Mouse (Mus musculus) lung, adult 2 months (tissue): ENCODE results near the gene Ptrhd1.

Experiments used
- CTCF ChIP-seq: fragments of 200-500 bp; IDR thresholded peaks from 2 replicates; pipeline ENCODE4 v1.5.1; 2011; ENCODE audit warnings: mild to moderate bottlenecking, low read length, control low read depth; ENCODE audit not compliant: insufficient read depth
- POLR2A ChIP-seq: fragments of 200-500 bp; IDR thresholded peaks from 2 replicates; pipeline ENCODE4 v1.6.1; 2011; ENCODE audit warnings: low read depth, mild to moderate bottlenecking, control low read depth, low read length, borderline replicate concordance; ENCODE audit errors: extremely low read depth

- no peak for TF ChIP-seq CTCF
- no peak for TF ChIP-seq POLR2A
Measured at GRCm38 (mm10) chr12:4199271-4199670, 34.6 kb upstream of the Ptrhd1 start.
